Mouse (Mus musculus) heart, postnatal 0 days (tissue): ENCODE data around the gene Msln. TPM values are rescaled to one million over a fixed set of nuclear protein-coding genes. Genes with fewer than 3 reads are reported as not detected.

Experiments used
- ATAC-seq: fragments of 200-750 bp; cut with Nextera tagmentation; 2 replicates; pipeline ENCODE4 v1.8.0; 2017; ENCODE audit warnings: low read depth, moderate number of reproducible peaks, moderate library complexity; ENCODE audit not compliant: insufficient read depth
- DNase-seq: peaks from one replicate; pipeline ENCODE4 v3.0.0-alpha.2; 2016; ENCODE audit warnings: low spot score
- H3K27ac ChIP-seq: fragments of 300-500 bp; sonication (generic); 2 replicates; pipeline ENCODE4 v1.5.1; 2014; ENCODE audit warnings: low read depth, mild to moderate bottlenecking
- H3K27me3 ChIP-seq: fragments of 300-500 bp; sonication (generic); 2 replicates; pipeline ENCODE4 v1.6.1; 2014; ENCODE audit warnings: low read length, mixed read lengths; ENCODE audit not compliant: control insufficient read depth, insufficient read depth
- H3K36me3 ChIP-seq: fragments of 300-500 bp; sonication (generic); replicated peaks from 2 replicates; pipeline ENCODE4 v1.6.1; 2014; ENCODE audit warnings: low read length, mixed read lengths; ENCODE audit not compliant: control insufficient read depth, insufficient read depth
- H3K4me1 ChIP-seq: fragments of 300-500 bp; sonication (generic); 2 replicates; pipeline ENCODE4 v1.6.1; 2014; ENCODE audit warnings: antibody characterized with exemption; ENCODE audit not compliant: control insufficient read depth, insufficient read depth
- H3K4me2 ChIP-seq: fragments of 300-500 bp; sonication (generic); 2 replicates; pipeline ENCODE4 v1.6.1; 2014; ENCODE audit warnings: low read depth, mild to moderate bottlenecking, low read length, moderate library complexity
- H3K4me3 ChIP-seq: fragments of 300-500 bp; sonication (generic); 2 replicates; pipeline ENCODE4 v1.5.1; 2014; ENCODE audit warnings: low read depth, low read length
- H3K9ac ChIP-seq: fragments of 300-500 bp; sonication (generic); replicated peaks from 2 replicates; pipeline ENCODE4 v1.6.1; 2014; ENCODE audit warnings: low read depth, low read length, mixed read lengths
- H3K9me3 ChIP-seq: fragments of 300-500 bp; sonication (generic); replicated peaks from 2 replicates; pipeline ENCODE4 v1.6.1; 2016; ENCODE audit warnings: low read length; ENCODE audit not compliant: control insufficient read depth
- CTCF ChIP-seq: IDR thresholded peaks from 2 replicates; pipeline ENCODE4 v1.5.1; 2016; ENCODE audit warnings: antibody characterized with exemption, control low read depth, low read depth
- EP300 ChIP-seq: IDR thresholded peaks from 2 replicates; pipeline ENCODE4 v1.6.1; 2016; ENCODE audit warnings: antibody characterized with exemption, low read depth
- WGBS: fragments of 180-500 bp; shearing (Covaris S2); extraction: QIAGEN DNeasy Blood & Tissue Kit; methylation state at CpG from one replicate; pipeline ENCODE4 v1.1.7; 2014; 5-methylcytosine and 5-hydroxymethylcytosine counted together
- polyA plus RNA-seq: library from polyadenylated mRNA; unstranded; fragments of >200 nt; fragmentation: Nextera tagmentation; extraction: Ambion mirVana; gene quantifications from 2 replicates; pipeline ENCODE4 v1.2.1, GENCODE M21; 2015
- total RNA-seq: library from RNA; depleted of rRNA; stranded (reverse); fragments of >200 nt; gene quantifications from 2 replicates; pipeline ENCODE4 v1.2.3, GENCODE M21; 2014; ENCODE audit warnings: low replicate concordance

The Msln gene
- total and polyA plus RNA-seq, 2 experiments from 2014 or later: 60.3 to 83.3 TPM

- no peak overlapping the region for H3K4me2 ChIP-seq
- ATAC-seq: 0 out of 2 replicates have a peak, but pooled peaks have one; percentile 19
- H3K36me3 ChIP-seq: no peaks in the 10 kb centered on the region
- no peak overlapping the region for H3K4me3 ChIP-seq
- WGBS: 54% methylated on average over 9 of the region's 9 CpGs
- no peaks in the 10 kb centered on the region for H3K4me1 ChIP-seq
- H3K27ac ChIP-seq: no peak overlapping the region
- H3K9me3 ChIP-seq: no peaks in the 10 kb centered on the region
- peak; percentile 12 for DNase-seq
- H3K9ac ChIP-seq: no peak overlapping the region
- H3K27me3 ChIP-seq: no peaks in the 10 kb centered on the region
- TF ChIP-seq CTCF (no peak), EP300 (no peak)
Measured at GRCm38 (mm10) chr17:25756378-25757242, 2.4 kb upstream of the Msln start.

- Histone ChIP-seq H3K27me3 (no peaks in the 10 kb centered on the region), H3K4me1 (no peaks in the 10 kb centered on the region), H3K4me2 (no peak overlapping the region), H3K9me3 (no peaks in the 10 kb centered on the region), H3K4me3 (no peak overlapping the region), H3K27ac (no peak overlapping the region), H3K36me3 (no peaks in the 10 kb centered on the region), H3K9ac (no peak overlapping the region)
- TF ChIP-seq CTCF: no peak
- no peak for TF ChIP-seq EP300
- no peak for ATAC-seq
- WGBS: 33% methylated on average over 4 of the region's 4 CpGs
- DNase-seq: no peak
Measured at GRCm38 (mm10) chr17:25755627-25756377, 1.6 kb upstream of the Msln start.

GRCm38 (mm10) chr17:25755086-25755485 is 908 bp upstream of the Msln start:
- Histone ChIP-seq H3K27ac (no peak overlapping the region), H3K36me3 (no peaks in the 10 kb centered on the region), H3K27me3 (no peaks in the 10 kb centered on the region), H3K4me2 (no peak overlapping the region), H3K4me3 (no peak overlapping the region), H3K9ac (no peak overlapping the region), H3K9me3 (no peaks in the 10 kb centered on the region), H3K4me1 (no peaks in the 10 kb centered on the region)
- ATAC-seq (no peak), DNase-seq (no peak)
- TF ChIP-seq EP300 (no peak), CTCF (no peak)
- 71% methylated on average over 4 of the region's 4 CpGs for WGBS

GRCm38 (mm10) chr17:25751446-25751845 is 2.7 kb downstream of the Msln start:
- Histone ChIP-seq H3K36me3 (no peaks in the 10 kb centered on the region), H3K4me2 (no peak overlapping the region), H3K27me3 (no peaks in the 10 kb centered on the region), H3K9ac (no peak overlapping the region), H3K9me3 (no peaks in the 10 kb centered on the region), H3K4me1 (no peaks in the 10 kb centered on the region), H3K27ac (no peak overlapping the region), H3K4me3 (no peak overlapping the region)
- ATAC-seq (no peak), DNase-seq (no peak)
- TF ChIP-seq CTCF: no peak
- no peak for TF ChIP-seq EP300
- WGBS: 15% methylated on average over 5 of the region's 5 CpGs

DNA sequence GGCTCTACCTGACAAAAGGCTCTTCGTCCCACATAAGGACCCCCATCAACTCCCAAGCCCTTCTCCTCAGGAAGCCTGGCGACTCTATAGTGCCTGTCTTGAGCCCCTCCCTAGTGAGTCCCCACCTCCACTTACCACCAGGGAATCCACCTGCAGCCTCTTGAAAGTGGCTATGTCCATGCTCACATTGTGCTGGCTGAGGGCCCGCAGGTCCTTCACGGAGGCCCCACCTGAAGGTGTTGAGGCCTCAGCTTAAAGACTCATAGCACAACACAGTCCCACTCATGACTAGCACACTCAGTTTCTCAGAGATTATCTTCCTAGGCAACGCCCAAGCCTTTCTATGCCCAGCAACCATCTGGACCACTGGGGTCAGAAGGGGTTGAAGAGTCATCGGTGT is 4.9 kb downstream of the Msln start:
- no peak overlapping the region for H3K4me2 ChIP-seq
- WGBS: 75% methylated on average over 6 of the region's 6 CpGs
- no peaks in the 10 kb centered on the region for H3K36me3 ChIP-seq
- no peak overlapping the region for H3K4me3 ChIP-seq
- H3K27me3 ChIP-seq: no peaks in the 10 kb centered on the region
- no peak for TF ChIP-seq EP300
- TF ChIP-seq CTCF: no peak
- no peaks in the 10 kb centered on the region for H3K9me3 ChIP-seq
- no peak for ATAC-seq
- no peak overlapping the region for H3K27ac ChIP-seq
- no peak overlapping the region for H3K9ac ChIP-seq
- DNase-seq: no peak
- H3K4me1 ChIP-seq: no peaks in the 10 kb centered on the region
